Mouse (Mus musculus): ENCODE data around the gene Pde6g. TPM values are rescaled to one million over a fixed set of nuclear protein-coding genes. Genes with fewer than 3 reads are reported as not detected.

Gene Pde6g
- polyA plus RNA-seq, 2 experiments, result 0.31 TPM; not detected in 1

GRCm38 (mm10) chr11:120498226-120498625 is 44.9 kb upstream of the Pde6g start:
- no peak overlapping the region for H3K4me3 ChIP-seq (replicated peaks; ENCODE audit: low read length)
- no peak for DNase-seq (ENCODE audit: low spot score)

GRCm38 (mm10) chr11:120497436-120497835 is 44.1 kb upstream of the Pde6g start:
- Histone ChIP-seq H3K27ac (replicated peaks; ENCODE audit: low read depth, low read length) (no peak overlapping the region), H3K9ac (ENCODE audit: low read depth, low read length, severe bottlenecking) (no peak overlapping the region), H3K9me3 (ENCODE audit: control insufficient read depth, low read length) (no peaks in the 10 kb centered on the region), H3K4me3 (replicated peaks; ENCODE audit: low read length) (no peak overlapping the region), H3K36me3 (ENCODE audit: control insufficient read depth, insufficient read depth, low read length) (peaks cover 51% of the 10 kb centered on the region), H3K27me3 (ENCODE audit: control insufficient read depth, insufficient read depth, low read length) (no peaks in the 10 kb centered on the region), H3K4me1 (ENCODE audit: control insufficient read depth, insufficient read depth, low read length) (peaks cover 10% of the 10 kb centered on the region), H3K4me2 (replicated peaks; ENCODE audit: low read depth, low read length, severe bottlenecking) (no peak overlapping the region)
- no peak for ATAC-seq (ENCODE audit: low FRiP score, low read depth)
- DNase-seq (ENCODE audit: low spot score), result no peak
- TF ChIP-seq POLR2A (IDR thresholded peaks at IDR 0.05; ENCODE audit: borderline replicate concordance, extremely low read depth, insufficient read depth, insufficient read length), result no peak
- 88% methylated on average over 3 of the region's 3 CpGs for WGBS

More at GRCm38 (mm10) chr11:120498226-120498625, 44.9 kb upstream of the Pde6g start:
- TF ChIP-seq POLR2A (IDR thresholded peaks at IDR 0.05; ENCODE audit: borderline replicate concordance, extremely low read depth, insufficient read depth, insufficient read length), result no peak
- no peak overlapping the region for H3K4me2 ChIP-seq (replicated peaks; ENCODE audit: low read depth, low read length, severe bottlenecking)
- H3K27me3 ChIP-seq (ENCODE audit: control insufficient read depth, insufficient read depth, low read length), result no peaks in the 10 kb centered on the region
- H3K36me3 ChIP-seq (ENCODE audit: control insufficient read depth, insufficient read depth, low read length), result peaks cover 51% of the 10 kb centered on the region
- H3K27ac ChIP-seq (replicated peaks; ENCODE audit: low read depth, low read length), result no peak overlapping the region
- peaks cover 2% of the 10 kb centered on the region for H3K4me1 ChIP-seq (ENCODE audit: control insufficient read depth, insufficient read depth, low read length)
- WGBS, result 94% methylated on average over 12 of the region's 12 CpGs
- no peak overlapping the region for H3K9ac ChIP-seq (ENCODE audit: low read depth, low read length, severe bottlenecking)
- no peaks in the 10 kb centered on the region for H3K9me3 ChIP-seq (ENCODE audit: control insufficient read depth, low read length)
- ATAC-seq (ENCODE audit: low FRiP score, low read depth), result no peak

- H3K4me3 ChIP-seq (replicated peaks; ENCODE audit: low read length), result no peak overlapping the region
- no peak overlapping the region for H3K9ac ChIP-seq (ENCODE audit: low read depth, low read length, severe bottlenecking)
- no peak for TF ChIP-seq POLR2A (IDR thresholded peaks at IDR 0.05; ENCODE audit: borderline replicate concordance, extremely low read depth, insufficient read depth, insufficient read length)
- H3K27ac ChIP-seq (replicated peaks; ENCODE audit: low read depth, low read length), result no peak overlapping the region
- H3K27me3 ChIP-seq (ENCODE audit: control insufficient read depth, insufficient read depth, low read length), result no peaks in the 10 kb centered on the region
- no peaks in the 10 kb centered on the region for H3K9me3 ChIP-seq (ENCODE audit: control insufficient read depth, low read length)
- H3K36me3 ChIP-seq (ENCODE audit: control insufficient read depth, insufficient read depth, low read length), result peaks cover 57% of the 10 kb centered on the region
- peak overlapping the region; percentile 93; the same call in 1 of the 2 replicates for H3K4me2 ChIP-seq (replicated peaks; ENCODE audit: low read depth, low read length, severe bottlenecking)
- H3K4me1 ChIP-seq (ENCODE audit: control insufficient read depth, insufficient read depth, low read length), result peaks cover 25% of the 10 kb centered on the region
- ATAC-seq (ENCODE audit: low FRiP score, low read depth) (no peak), DNase-seq (ENCODE audit: low spot score) (no peak)
- WGBS, result 81% methylated on average over 3 of the region's 3 CpGs
Observed at GRCm38 (mm10) chr11:120493911-120494310, 40.6 kb upstream of the Pde6g start.

GRCm38 (mm10) chr11:120493351-120493750 is 40.1 kb upstream of the Pde6g start:
- 57% methylated on average over 3 of the region's 3 CpGs for WGBS
- Histone ChIP-seq H3K27me3 (ENCODE audit: control insufficient read depth, insufficient read depth, low read length) (no peaks in the 10 kb centered on the region), H3K27ac (replicated peaks; ENCODE audit: low read depth, low read length) (no peak overlapping the region), H3K36me3 (ENCODE audit: control insufficient read depth, insufficient read depth, low read length) (peaks cover 56% of the 10 kb centered on the region), H3K4me1 (ENCODE audit: control insufficient read depth, insufficient read depth, low read length) (peaks cover 25% of the 10 kb centered on the region), H3K9me3 (ENCODE audit: control insufficient read depth, low read length) (no peaks in the 10 kb centered on the region), H3K4me3 (replicated peaks; ENCODE audit: low read length) (peak overlapping the region; percentile 95), H3K4me2 (replicated peaks; ENCODE audit: low read depth, low read length, severe bottlenecking) (peak overlapping the region; percentile 93), H3K9ac (ENCODE audit: low read depth, low read length, severe bottlenecking) (peak overlapping the region; percentile 71; the same call in 1 of the 2 replicates)
- DNase-seq (ENCODE audit: low spot score) (no peak), ATAC-seq (ENCODE audit: low FRiP score, low read depth) (no peak)
- TF ChIP-seq POLR2A (IDR thresholded peaks at IDR 0.05; ENCODE audit: borderline replicate concordance, extremely low read depth, insufficient read depth, insufficient read length), result no peak

GRCm38 (mm10) chr11:120492878-120493203 is 39.5 kb upstream of the Pde6g start:
- H3K9me3 ChIP-seq (ENCODE audit: control insufficient read depth, low read length), result no peaks in the 10 kb centered on the region
- 26% methylated on average over 3 of the region's 3 CpGs for WGBS
- ATAC-seq (ENCODE audit: low FRiP score, low read depth), result no peak
- peak overlapping the region; percentile 95 for H3K4me3 ChIP-seq (replicated peaks; ENCODE audit: low read length)
- H3K4me1 ChIP-seq (ENCODE audit: control insufficient read depth, insufficient read depth, low read length), result peaks cover 25% of the 10 kb centered on the region
- H3K9ac ChIP-seq (ENCODE audit: low read depth, low read length, severe bottlenecking), result peak overlapping the region; percentile 71
- no peak for DNase-seq (ENCODE audit: low spot score)
- no peaks in the 10 kb centered on the region for H3K27me3 ChIP-seq (ENCODE audit: control insufficient read depth, insufficient read depth, low read length)
- no peak overlapping the region; the same call in 1 of the 2 replicates for H3K27ac ChIP-seq (replicated peaks; ENCODE audit: low read depth, low read length)
- TF ChIP-seq POLR2A (IDR thresholded peaks at IDR 0.05; ENCODE audit: borderline replicate concordance, extremely low read depth, insufficient read depth, insufficient read length), result no peak
- peaks cover 56% of the 10 kb centered on the region for H3K36me3 ChIP-seq (ENCODE audit: control insufficient read depth, insufficient read depth, low read length)
- H3K4me2 ChIP-seq (replicated peaks; ENCODE audit: low read depth, low read length, severe bottlenecking), result peak overlapping the region; percentile 93

All from limb, embryonic 14.5 days (tissue).